Mouse (Mus musculus) ES-E14 (cell line): ENCODE data around the gene Cbr3.

Experiments
- CHD2 ChIP-seq: IDR thresholded peaks from 2 replicates; pipeline ENCODE4 v1.6.1; 2014; ENCODE audit warnings: mild to moderate bottlenecking, low read depth, low read length, inconsistent platforms
- HCFC1 ChIP-seq: IDR thresholded peaks from 2 replicates; pipeline ENCODE4 v1.6.1; 2012; ENCODE audit warnings: low read length, inconsistent platforms, borderline replicate concordance; ENCODE audit not compliant: insufficient read depth
- ZC3H11A ChIP-seq: IDR thresholded peaks from 2 replicates; pipeline ENCODE4 v1.6.1; 2012; ENCODE audit warnings: low read depth, mild to moderate bottlenecking, inconsistent platforms, low read length, borderline replicate concordance

DNA sequence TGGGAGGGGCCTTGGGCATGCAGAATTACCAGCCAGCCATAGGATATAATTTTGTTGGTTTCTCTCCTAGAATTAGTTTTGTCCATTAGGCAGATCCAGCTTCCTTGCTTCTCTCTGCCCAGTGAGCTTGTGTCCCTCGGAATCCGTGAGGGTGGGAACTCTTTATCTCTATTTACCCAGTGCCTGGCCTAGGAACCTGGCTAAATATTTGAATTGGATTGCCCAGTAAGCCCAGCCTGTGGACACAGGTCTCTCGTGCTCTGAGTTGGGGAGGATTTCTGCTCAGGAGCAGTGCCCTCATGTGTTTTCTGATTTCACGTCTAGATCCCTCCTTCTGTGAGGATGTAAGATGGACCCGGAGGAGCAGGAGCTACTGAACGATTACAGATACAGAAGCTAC lies 32.8 kb downstream of the Cbr3 start:
- TF ChIP-seq HCFC1 (no peak), ZC3H11A (no peak), CHD2 (no peak)
